Mouse (Mus musculus) gastrocnemius, adult 2 months (tissue): ENCODE measurements around the gene Ogfrl1. TPM values are rescaled to one million over a fixed set of nuclear protein-coding genes. Genes with fewer than 3 reads are reported as not detected.
"Not testable (repeated sequence)": the region's sequence is repeated elsewhere in the genome, so short reads cannot be mapped to it uniquely, and the experiment has no call there.

ENCODE experiments used
- DNase-seq: peaks from one replicate; pipeline ENCODE4 v3.0.0; 2022
- H3K27ac ChIP-seq: fragments of 200-600 bp; 2 replicates; pipeline ENCODE4 v1.8.1; 2022; ENCODE audit warnings: mild to moderate bottlenecking
- H3K4me3 ChIP-seq: fragments of 200-600 bp; 2 replicates; pipeline ENCODE4 v1.8.1; 2022; ENCODE audit warnings: mild to moderate bottlenecking, moderate library complexity
- CTCF ChIP-seq: fragments of 200-600 bp; IDR thresholded peaks from 2 replicates; pipeline ENCODE4 v1.8.1; 2022; ENCODE audit warnings: antibody characterized with exemption, mild to moderate bottlenecking, moderate library complexity
- intact Hi-C: fragments of 180-260 bp; cut with DNase I; formaldehyde crosslinking; loops from one replicate; pipeline ENCODE4 v1.15.1; 2025
- long read RNA-seq, 2 experiments: library from polyadenylated mRNA; stranded (forward); transcript quantifications; one replicate each; pipeline ENCODE4 v2.0.0; 2021
- total RNA-seq, 2 experiments: library from RNA; stranded (reverse); gene quantifications; 2 replicates each; pipeline ENCODE4 v1.2.3; 2021

Gene Ogfrl1
- total RNA-seq, result 1 to 10 TPM; 5.9 to 7.2 TPM
- long read RNA-seq, experiment 1, full-length matches to known transcripts, result 9 of 17 reads
- long read RNA-seq, experiment 1, partial matches to known transcripts, result 0 of 17 reads
- long read RNA-seq, experiment 1, other reads (novel, unspliced or antisense), result 8 of 17 reads
- long read RNA-seq, experiment 2, full-length matches to known transcripts, result 15 of 27 reads
- long read RNA-seq, experiment 2, partial matches to known transcripts, result 0 of 27 reads
- long read RNA-seq, experiment 2, other reads (novel, unspliced or antisense), result 12 of 27 reads

DNA sequence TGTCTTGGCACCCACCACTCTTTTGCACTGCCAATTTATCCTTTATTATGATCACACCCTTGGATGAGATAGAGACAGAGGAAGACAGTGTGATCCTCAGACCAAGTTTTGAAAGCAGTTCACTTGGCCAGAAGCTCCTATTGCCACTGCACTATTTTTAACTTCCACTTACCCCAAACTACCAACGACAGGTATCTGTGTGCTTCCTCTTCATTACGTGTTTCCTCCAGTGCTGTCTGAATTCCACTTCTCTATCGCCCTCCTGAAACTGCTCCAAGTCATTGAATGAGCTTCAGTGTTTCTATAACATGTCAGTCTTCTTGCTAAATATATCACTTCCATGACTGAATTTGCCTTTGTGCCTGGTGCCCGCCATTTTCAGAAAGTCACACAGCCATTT is at the start of gene Ogfrl1:
Gene Ogfrl1 (minus strand): TSS at position 150 of the 400 bp plus-strand sequence.
- DNase-seq, result no peak
- Histone ChIP-seq H3K27ac (no peak within 1 kb of the TSS), H3K4me3 (no peak within 1 kb of the TSS)
- no peak for TF ChIP-seq CTCF
- intact Hi-C loops, result no loop called here

- no peak overlapping the region for H3K4me3 ChIP-seq
- no peak overlapping the region for H3K27ac ChIP-seq
- intact Hi-C loops, result no loop called here
- TF ChIP-seq CTCF, result no peak
- no peak for DNase-seq
These were observed 48.3 kb upstream of the Ogfrl1 start for GRCm38 (mm10) chr1:23445736-23446424.

DNA sequence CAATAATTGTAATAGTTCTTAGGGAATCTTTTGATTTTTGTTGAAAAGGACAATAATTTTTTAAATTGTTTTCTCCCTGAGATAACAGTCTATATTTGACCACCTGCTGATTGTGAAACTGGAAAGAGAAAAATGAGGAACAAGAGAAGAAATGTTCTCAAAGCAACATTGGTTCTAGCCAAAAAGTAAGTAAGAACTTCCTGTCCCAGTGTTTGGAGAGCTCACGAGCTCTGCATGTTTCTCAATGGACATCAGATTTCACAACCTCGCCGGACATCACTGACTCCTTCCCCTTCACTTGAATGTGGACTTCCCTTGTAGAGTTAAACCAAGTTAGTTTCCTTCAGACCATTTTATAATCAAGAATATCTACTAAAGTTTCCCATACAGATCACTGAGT is 36.0 kb upstream of the Ogfrl1 start:
- no peak for DNase-seq
- intact Hi-C loops, result no loop called here

DNA sequence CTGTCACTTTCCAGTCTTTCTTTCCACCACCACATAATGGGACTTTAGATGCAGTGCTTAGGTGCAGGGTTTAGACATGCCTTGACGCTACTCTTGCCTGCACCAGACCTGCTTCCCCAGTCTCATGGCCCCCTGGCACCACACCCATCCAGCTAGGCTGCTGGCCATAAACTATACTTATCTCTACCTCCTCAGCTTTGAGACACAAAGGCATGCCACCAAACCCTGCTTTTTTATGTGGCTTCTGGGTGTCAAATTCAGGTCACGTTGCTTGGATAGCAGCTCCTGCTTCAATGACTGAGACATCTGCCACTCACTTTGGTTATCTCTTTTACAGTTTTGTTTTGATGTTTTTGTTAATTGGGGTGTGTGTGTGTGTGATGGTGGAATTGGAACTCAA is 28.9 kb upstream of the Ogfrl1 start:
- H3K4me3 ChIP-seq, result no peak overlapping the region
- TF ChIP-seq CTCF, result no peak
- intact Hi-C loops, result no loop called here
- no peak overlapping the region for H3K27ac ChIP-seq
- no peak for DNase-seq

More for the DNA sequence above, 36.0 kb upstream of the Ogfrl1 start:
- TF ChIP-seq CTCF, result no peak
- Histone ChIP-seq H3K27ac (no peak overlapping the region), H3K4me3 (no peak overlapping the region)

DNA sequence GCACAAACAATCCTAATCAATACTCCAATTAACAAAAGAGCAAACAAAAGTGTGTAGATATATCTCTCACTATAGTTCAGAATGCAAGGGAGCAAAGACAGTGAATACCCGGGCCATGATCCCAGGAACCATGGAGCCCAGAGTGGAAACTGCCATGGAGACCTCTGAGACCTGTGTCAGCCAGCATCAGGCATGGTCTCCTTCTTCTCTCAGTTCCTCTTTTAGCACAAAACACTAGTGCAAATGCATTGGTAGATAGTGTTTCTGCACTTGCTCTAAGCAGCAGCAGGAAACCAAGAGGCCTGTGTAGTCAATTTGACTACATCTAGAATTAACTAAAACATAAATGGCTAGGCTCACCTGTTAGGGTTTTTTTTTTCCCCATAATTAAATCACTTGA is 21.4 kb upstream of the Ogfrl1 start:
- DNase-seq, result no peak
- Histone ChIP-seq H3K4me3 (no peak overlapping the region), H3K27ac (no peak overlapping the region)
- intact Hi-C loops, result no loop called here
- no peak for TF ChIP-seq CTCF

DNA sequence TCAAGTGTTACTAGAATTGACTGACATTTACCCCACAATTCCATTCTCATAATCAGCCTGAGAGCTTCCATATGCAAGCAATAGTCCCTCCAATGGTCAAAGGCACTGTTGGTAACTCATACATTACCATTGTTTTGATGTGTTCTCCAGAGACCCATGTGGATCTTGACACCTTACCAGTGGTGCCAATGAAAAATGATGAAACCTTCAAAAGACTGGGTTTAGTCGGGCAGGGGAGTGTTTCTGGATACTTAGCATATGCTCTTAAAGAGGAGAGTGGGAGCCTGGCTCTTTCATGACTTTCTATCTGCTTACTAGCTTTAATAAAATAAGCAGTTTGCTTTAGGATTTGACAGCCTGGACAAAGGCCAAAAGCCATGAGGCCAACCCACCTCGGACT is 20.5 kb upstream of the Ogfrl1 start:
- no peak overlapping the region for H3K4me3 ChIP-seq
- no peak for DNase-seq
- intact Hi-C loops, result no loop called here
- no peak overlapping the region for H3K27ac ChIP-seq
- no peak for TF ChIP-seq CTCF

GRCm38 (mm10) chr1:23417562-23417961 is 20.0 kb upstream of the Ogfrl1 start:
- intact Hi-C loops, result no loop called here
- no peak overlapping the region for H3K4me3 ChIP-seq
- H3K27ac ChIP-seq, result no peak overlapping the region
- DNase-seq, result no peak
- TF ChIP-seq CTCF, result no peak

DNA sequence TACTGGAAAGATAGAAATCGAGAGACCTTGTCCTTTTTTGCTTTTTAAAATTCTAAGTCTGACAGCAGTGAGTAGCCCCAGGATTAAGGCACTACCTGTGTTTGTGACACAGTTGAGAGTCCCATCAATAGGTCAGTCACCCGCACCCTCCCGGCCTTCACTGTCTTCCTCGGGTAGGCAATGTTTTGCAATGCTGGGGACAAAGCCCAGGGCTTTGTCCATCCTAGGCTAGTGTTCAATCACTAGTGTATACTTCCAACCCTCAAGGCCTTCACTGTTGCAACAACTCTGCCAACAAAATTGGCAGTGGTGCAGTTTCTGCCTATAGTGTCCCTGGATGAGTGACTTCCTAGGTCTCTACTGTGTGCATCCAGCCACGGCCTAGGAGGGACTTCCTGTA is 14.0 kb upstream of the Ogfrl1 start:
- intact Hi-C loops, result no loop called here
- no peak for TF ChIP-seq CTCF
- Histone ChIP-seq H3K4me3 (no peak overlapping the region), H3K27ac (no peak overlapping the region)
- no peak for DNase-seq

- no peak overlapping the region for H3K27ac ChIP-seq
- intact Hi-C loops, result no loop called here
- no peak for DNase-seq
- TF ChIP-seq CTCF, result no peak
- no peak overlapping the region for H3K4me3 ChIP-seq
These were observed 12.4 kb upstream of the Ogfrl1 start for GRCm38 (mm10) chr1:23409960-23410359.

GRCm38 (mm10) chr1:23402401-23402800 is 4.8 kb upstream of the Ogfrl1 start:
- DNase-seq, result no peak
- Histone ChIP-seq H3K27ac (no peak overlapping the region), H3K4me3 (no peak overlapping the region)
- no peak for TF ChIP-seq CTCF
- intact Hi-C loops, result no loop called here

GRCm38 (mm10) chr1:23399552-23399951 is 2.0 kb upstream of the Ogfrl1 start:
- TF ChIP-seq CTCF, result no peak
- intact Hi-C loops, result no loop called here
- no peak overlapping the region for H3K4me3 ChIP-seq
- H3K27ac ChIP-seq, result no peak overlapping the region
- DNase-seq, result no peak

- H3K27ac ChIP-seq, H3K4me3 ChIP-seq, intact Hi-C loops, DNase-seq: not testable (repeated sequence)
These were observed 3.2 kb downstream of the Ogfrl1 start for GRCm38 (mm10) chr1:23394356-23394755.

- intact Hi-C loops, result no loop called here
- DNase-seq, result no peak
- Histone ChIP-seq H3K27ac (no peak overlapping the region), H3K4me3 (no peak overlapping the region)
- TF ChIP-seq CTCF, result no peak
These were observed 5.8 kb downstream of the Ogfrl1 start for GRCm38 (mm10) chr1:23391744-23392143.

- no peak overlapping the region for H3K27ac ChIP-seq
- TF ChIP-seq CTCF, result no peak
- intact Hi-C loops, result loop anchor here (5.0 kb wide), 1 partner anchor 197 kb away; no protein-coding TSS in a partner anchor
These were observed 13.2 kb downstream of the Ogfrl1 start for GRCm38 (mm10) chr1:23384326-23384725.

More at GRCm38 (mm10) chr1:23384326-23384725, 13.2 kb downstream of the Ogfrl1 start:
- H3K4me3 ChIP-seq, result no peak overlapping the region
- DNase-seq, result no peak
